Mouse (Mus musculus) macrophage (primary cell): Measurements from ENCODE around the gene Scamp5. TPM values are rescaled to one million over a fixed set of nuclear protein-coding genes. Genes with fewer than 3 reads are reported as not detected.
A peak's percentile ranks its signal among the peaks of the same experiment; 100 is the strongest.
"Not testable (repeated sequence)": the region's sequence is repeated elsewhere in the genome, so short reads cannot be mapped to it uniquely, and the experiment has no call there.

Experiments used
- H3K27ac ChIP-seq: fragments of 350-480 bp; formaldehyde crosslinking; 2 replicates; pipeline ENCODE4 v1.9.0; 2021
- H3K36me3 ChIP-seq: fragments of 350-480 bp; formaldehyde crosslinking; 2 replicates; pipeline ENCODE4 v1.9.0; 2021; ENCODE audit errors: inconsistent target
- H3K4me3 ChIP-seq: fragments of 350-480 bp; formaldehyde crosslinking; 2 replicates; pipeline ENCODE4 v1.9.0; 2021; ENCODE audit errors: inconsistent target
- H3K79me2 ChIP-seq: fragments of 350-480 bp; formaldehyde crosslinking; 2 replicates; pipeline ENCODE4 v1.9.0; 2021; ENCODE audit errors: inconsistent target
- WGBS: methylation state at CpG from one replicate; pipeline ENCODE4 v1.1.7; 2026; ENCODE audit warnings: inconsistent platforms; ENCODE audit not compliant: missing documents; 5-methylcytosine and 5-hydroxymethylcytosine counted together
- polyA plus RNA-seq: library from polyadenylated mRNA; stranded (reverse); fragments of 250-400 nt; gene quantifications from 3 replicates; pipeline ENCODE4 v1.2.4, GENCODE M21; 2018; ENCODE audit warnings: inconsistent platforms

Gene Scamp5
- polyA plus RNA-seq, 1 experiment from 2014 or later: 64.9 TPM

DNA sequence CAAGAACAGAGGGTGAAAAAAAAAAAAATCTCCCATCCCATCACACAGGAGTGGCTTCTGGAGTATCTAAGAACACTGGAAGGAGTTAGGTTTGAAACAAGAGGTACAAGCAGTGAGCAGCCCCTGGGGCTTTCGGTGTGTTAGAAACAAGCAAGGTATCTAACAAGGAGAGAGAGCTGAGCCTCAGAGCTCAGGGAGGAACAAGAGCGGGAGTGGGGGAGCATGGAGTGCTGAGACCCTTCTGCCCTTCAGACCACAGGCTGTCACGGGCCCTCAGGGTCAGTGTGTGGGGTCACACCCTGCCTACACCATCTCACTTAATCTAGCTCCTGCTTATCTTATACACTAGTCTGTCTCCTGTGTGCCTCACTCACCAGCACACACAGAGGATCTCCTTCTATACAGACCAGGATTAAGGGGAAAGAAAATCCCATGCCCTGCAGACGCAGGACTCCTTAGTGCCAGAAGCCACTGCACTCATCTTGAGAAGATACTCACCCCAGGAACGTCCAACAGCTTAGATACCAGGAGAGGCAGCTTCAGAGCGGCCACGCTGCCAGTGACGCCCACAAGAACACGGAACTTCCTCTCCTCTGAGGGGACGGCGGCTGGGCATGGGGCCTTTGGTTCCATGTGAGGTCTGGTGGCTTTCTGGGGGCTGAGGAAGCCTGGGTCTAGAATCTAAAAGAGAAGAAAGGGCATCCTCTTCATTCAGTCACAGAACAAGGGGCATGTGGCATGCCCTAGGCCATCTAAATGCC lies 33.3 kb downstream of the Scamp5 start:
- no peak overlapping the region for H3K27ac ChIP-seq
- no peaks in the 10 kb centered on the region for H3K36me3 ChIP-seq
- H3K4me3 ChIP-seq: no peak overlapping the region
- H3K79me2 ChIP-seq: no peaks in the 10 kb centered on the region
- WGBS: 36% methylated on average over 11 of the region's 11 CpGs

GRCm38 (mm10) chr9:57433097-57434032 lies 34.5 kb downstream of the Scamp5 start:
- WGBS: 1% methylated on average over 11 of the region's 11 CpGs
- H3K4me3 ChIP-seq: no peak overlapping the region
- no peaks in the 10 kb centered on the region for H3K36me3 ChIP-seq
- H3K79me2 ChIP-seq: no peaks in the 10 kb centered on the region
- peak overlapping the region; percentile 63 for H3K27ac ChIP-seq

GRCm38 (mm10) chr9:57432480-57432879 lies 35.4 kb downstream of the Scamp5 start:
- WGBS: 98% methylated on average over 3 of the region's 3 CpGs
- Histone ChIP-seq H3K27ac (0 out of 2 replicates have a peak overlapping the region, but pooled peaks have one; percentile 63), H3K36me3 (no peaks in the 10 kb centered on the region), H3K79me2 (no peaks in the 10 kb centered on the region), H3K4me3 (no peak overlapping the region)

DNA sequence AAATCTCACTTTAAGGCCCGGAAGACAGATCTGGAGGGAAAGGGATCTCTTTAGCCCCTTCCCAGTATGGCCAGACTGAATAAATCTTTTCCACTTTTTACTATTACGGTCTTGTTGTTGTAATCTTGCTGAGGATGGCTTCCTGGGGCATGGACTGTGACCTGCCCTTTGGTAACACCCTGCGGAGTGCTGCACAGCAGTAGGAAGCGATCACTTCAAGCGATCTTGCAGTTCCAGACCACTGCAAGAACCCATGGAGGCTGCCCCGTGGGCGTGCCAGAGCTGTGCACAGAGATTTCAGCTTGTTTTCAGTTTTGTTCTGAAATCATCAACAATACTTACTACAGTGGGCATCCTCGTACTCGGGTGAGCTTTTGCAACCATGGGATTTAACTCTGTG lies 36.7 kb downstream of the Scamp5 start:
- WGBS: 95% methylated on average over 9 of the region's 9 CpGs
- Histone ChIP-seq H3K27ac (no peak overlapping the region), H3K4me3 (no peak overlapping the region), H3K79me2 (no peaks in the 10 kb centered on the region), H3K36me3 (no peaks in the 10 kb centered on the region)

DNA sequence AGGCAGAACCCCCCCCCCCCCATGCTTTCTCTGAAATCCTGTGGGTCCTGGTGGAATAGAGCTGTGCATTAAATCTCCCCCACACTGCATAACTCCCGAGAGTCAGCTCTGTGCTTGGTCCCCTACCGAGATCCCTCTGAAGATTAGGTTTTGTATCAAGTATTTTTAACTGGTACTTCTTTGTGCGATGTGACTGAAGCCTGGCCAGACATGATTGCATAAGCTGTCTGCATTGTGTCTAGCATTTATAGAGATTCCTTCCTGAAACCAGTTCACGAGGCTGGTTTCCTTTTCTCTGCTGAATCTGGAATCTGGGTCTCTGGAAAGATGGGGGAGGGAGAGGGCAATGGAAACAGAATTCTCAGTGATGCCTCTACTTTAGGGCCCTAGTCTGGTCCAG lies 39.5 kb downstream of the Scamp5 start:
- 13% methylated on average over 4 of the region's 4 CpGs for WGBS

GRCm38 (mm10) chr9:57427937-57428336 lies 39.9 kb downstream of the Scamp5 start:
- no peak overlapping the region for H3K27ac ChIP-seq
- no peaks in the 10 kb centered on the region for H3K36me3 ChIP-seq
- H3K79me2 ChIP-seq: no peaks in the 10 kb centered on the region
- no peak overlapping the region for H3K4me3 ChIP-seq
- 90% methylated on average over 4 of the region's 4 CpGs for WGBS

More for the DNA sequence above, 39.5 kb downstream of the Scamp5 start:
- no peak overlapping the region for H3K4me3 ChIP-seq
- H3K36me3 ChIP-seq: no peaks in the 10 kb centered on the region
- H3K27ac ChIP-seq: peak overlapping the region; percentile 21; the same call in 1 of the 2 replicates
- H3K79me2 ChIP-seq: no peaks in the 10 kb centered on the region

DNA sequence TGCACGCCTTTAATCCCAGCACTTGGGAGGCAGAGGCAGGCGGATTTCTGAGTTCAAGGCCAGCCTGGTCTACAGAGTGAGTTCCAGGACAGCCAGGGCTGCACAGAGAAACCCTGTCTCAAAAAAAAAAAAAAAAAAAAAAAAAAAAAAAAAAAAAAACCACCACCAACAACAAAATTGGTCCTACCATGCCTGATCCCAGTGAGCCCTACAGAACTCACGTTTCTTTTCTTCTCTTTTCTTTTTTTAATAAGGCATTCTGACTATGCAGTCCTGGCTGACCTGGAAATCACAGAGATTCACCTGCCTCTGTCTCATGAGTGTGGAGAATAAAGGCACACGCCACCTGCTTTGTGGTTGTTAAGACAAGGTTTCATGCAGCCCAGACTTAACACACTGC lies 40.7 kb downstream of the Scamp5 start:
- not testable (repeated sequence) for H3K4me3 ChIP-seq, H3K79me2 ChIP-seq, H3K36me3 ChIP-seq, H3K27ac ChIP-seq
- 88% methylated on average over 2 of the region's 4 CpGs for WGBS

DNA sequence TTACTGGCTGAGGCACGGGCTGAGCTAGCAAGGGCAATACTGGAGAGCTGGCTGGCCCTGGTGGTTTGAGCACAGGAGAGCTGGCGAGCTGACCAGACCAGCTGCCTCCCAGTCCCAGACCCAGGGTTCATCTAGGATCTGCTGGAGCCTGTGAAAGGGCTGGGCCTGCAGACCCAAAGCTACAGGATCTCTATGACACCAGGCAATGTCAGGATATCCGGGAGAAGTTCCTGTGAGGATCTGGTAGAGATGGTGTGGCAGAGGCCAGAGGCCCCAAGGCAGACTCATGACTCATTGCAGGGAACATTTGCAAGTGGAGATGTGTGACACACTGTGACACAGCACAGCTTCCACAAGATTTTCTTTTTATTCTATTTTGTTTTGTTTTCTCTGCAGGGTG lies 42.7 kb downstream of the Scamp5 start:
- WGBS: 54% methylated on average over 3 of the region's 3 CpGs
- H3K4me3 ChIP-seq: no peak overlapping the region
- no peaks in the 10 kb centered on the region for H3K36me3 ChIP-seq
- H3K79me2 ChIP-seq: no peaks in the 10 kb centered on the region
- H3K27ac ChIP-seq: peak overlapping the region; percentile 83

GRCm38 (mm10) chr9:57424066-57424465 lies 43.8 kb downstream of the Scamp5 start:
- no peak overlapping the region for H3K27ac ChIP-seq
- H3K4me3 ChIP-seq: no peak overlapping the region
- WGBS: 96% methylated on average over 6 of the region's 6 CpGs
- no peaks in the 10 kb centered on the region for H3K36me3 ChIP-seq
- no peaks in the 10 kb centered on the region for H3K79me2 ChIP-seq

DNA sequence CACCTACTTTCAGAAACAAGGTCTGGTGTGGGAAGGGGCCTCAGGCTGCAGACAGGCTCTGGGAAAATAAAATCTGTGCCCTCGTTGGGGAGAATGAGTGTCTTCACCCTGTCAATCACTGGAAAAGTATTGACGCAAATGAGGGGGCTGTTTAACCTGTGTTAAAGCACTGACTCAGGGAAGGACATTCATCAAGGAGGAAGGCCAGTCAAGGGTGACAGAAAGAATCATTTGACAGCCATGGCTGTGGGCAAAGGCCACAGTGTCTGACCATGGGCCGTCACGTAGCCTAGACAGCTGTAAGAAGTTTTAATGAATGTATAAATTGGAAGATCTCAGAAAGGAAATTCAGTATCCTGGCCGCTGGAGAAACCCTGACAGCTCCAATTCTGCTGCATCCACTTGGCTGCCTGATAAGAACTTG lies 46.2 kb downstream of the Scamp5 start:
- 64% methylated on average over 5 of the region's 5 CpGs for WGBS
- H3K4me3 ChIP-seq: no peak overlapping the region
- H3K36me3 ChIP-seq: no peaks in the 10 kb centered on the region

DNA sequence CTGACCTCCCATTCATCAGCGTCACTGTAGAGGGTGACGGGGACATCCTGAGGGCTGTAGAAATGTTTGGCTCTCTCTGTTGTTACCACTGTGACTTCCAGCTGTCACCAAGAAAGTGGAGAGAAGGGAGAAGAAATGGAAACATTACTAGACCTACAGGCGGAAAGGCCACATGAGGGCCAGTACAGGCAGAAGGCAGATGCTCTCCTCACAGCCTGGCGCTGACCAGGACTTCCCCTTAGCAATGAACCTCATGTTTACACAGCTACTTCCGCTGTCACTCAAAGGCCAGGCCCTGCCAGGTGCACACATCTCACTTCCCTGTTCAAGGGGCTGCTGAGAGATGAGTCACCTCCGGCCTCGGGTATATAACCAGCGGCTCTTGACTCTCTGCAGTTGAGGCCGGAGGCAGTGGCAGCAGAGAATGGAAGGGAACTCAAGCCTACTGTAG lies 46.7 kb downstream of the Scamp5 start:
- H3K79me2 ChIP-seq: no peaks in the 10 kb centered on the region
- peak overlapping the region; percentile 88 for H3K27ac ChIP-seq
- no peaks in the 10 kb centered on the region for H3K36me3 ChIP-seq
- WGBS: 8% methylated on average over 8 of the region's 9 CpGs
- H3K4me3 ChIP-seq: no peak overlapping the region

More for the DNA sequence above, 46.2 kb downstream of the Scamp5 start:
- Histone ChIP-seq H3K27ac (peak overlapping the region; percentile 88), H3K79me2 (no peaks in the 10 kb centered on the region)

DNA sequence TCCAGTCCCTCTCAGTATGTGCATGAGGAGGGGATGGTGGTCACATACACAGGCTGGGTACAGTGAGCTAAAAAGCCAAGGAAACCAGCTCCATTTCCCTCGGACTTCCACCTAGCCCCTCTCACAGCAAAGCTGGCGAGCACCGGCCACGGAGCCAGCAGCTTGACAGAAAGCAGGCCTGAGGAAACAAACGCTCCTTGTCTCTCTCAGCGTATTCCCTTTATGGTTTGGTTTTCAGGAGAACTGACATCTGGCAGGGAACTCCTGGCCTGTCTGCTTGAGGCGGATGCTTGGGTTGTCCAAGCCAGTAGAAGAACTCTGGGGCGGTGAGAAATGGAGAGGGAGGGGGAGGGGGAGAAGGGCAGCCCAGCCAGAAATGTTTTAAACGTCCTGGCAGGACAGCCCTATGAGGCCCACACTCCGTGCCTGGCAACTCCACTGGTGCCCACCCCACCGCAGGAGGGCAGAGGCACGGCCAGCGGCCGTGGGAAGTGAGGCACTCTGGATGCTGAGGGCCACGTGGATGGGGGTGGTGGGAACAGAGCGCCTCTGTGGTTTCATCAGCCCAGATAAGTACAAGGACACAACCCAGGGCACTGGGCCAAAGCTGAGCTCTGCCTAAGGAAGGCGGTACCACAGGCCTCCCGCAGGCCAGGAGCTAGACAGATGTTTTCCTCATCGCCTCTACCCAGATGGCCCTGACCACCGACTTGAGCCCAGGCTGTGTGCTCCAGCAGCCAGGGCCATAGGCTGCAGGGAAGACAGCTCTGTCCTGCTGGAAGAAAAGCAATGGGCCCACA lies 47.3 kb downstream of the Scamp5 start:
- H3K4me3 ChIP-seq: no peak overlapping the region
- H3K36me3 ChIP-seq: no peaks in the 10 kb centered on the region
- H3K79me2 ChIP-seq: no peaks in the 10 kb centered on the region
- H3K27ac ChIP-seq: peak overlapping the region; percentile 88
- WGBS: 31% methylated on average over 20 of the region's 20 CpGs

DNA sequence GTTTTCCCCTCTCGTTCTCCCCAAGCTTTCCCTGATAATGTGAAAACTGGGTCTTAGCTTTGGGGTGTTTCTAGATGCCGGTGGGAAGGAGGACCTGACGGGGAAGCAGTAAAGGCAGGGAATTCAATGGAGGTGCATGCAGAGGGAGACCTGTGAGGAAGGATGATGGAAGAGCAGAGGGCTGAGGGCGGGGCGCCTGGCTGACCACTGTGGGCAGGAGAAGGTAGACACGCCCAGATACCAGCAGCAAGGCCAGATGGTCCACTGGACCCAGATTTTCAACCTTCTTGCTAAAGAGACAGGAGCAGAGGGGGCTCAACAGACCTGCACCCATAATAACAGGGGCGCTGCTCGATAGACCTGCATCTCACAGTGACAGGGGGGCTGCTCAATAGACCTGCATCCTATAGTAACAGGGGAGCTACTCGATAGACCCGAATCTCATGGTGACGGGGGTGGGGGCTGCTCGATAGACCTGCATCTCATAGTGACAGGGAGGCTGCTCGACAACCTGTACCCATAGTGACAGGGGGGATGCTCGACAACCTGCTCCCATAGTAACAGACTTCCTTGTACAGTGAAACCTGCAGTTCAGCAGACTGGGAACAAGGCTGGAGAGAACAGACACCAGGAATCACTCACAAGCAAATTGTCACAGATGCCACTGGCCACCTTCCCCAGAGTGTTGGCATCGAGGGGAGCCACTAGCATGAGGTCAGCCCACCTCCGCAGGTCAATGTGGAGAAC lies 48.2 kb downstream of the Scamp5 start:
- 93% methylated on average over 16 of the region's 16 CpGs for WGBS
- Histone ChIP-seq H3K36me3 (peaks cover 5% of the 10 kb centered on the region; the same call in 1 of the 2 replicates), H3K27ac (no peak overlapping the region), H3K79me2 (no peaks in the 10 kb centered on the region), H3K4me3 (no peak overlapping the region)
